Mouse (Mus musculus): ENCODE data around the gene Capn11.

Gene Capn11

DNA sequence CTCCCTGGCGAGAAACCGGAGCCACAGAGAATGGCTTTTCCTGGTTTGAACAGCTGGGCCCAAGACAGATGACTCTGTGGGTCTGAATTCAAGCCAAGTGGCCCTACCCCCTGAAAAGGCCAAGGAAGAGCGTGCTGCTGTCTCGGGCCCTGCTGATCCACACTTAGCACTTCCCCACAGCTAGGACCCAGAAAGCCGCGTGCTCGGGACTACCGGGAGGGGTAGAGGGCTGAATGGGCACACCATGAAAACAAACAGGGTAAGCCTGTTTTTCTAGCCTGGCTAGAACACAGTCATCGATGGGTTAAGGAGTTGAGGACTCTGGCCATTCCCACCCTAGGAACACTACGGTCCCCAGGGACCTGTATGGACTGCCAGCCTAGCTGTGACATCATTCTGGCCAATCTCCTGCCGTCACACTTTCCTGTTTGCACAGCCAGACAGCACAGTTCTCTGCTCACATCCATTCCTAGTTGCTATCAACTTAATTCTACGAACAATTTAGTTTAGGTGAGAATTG, 78.1 kb downstream of the Capn11 start:
- no peak for DNase-seq

All from cerebellum, adult 11-12 months (tissue).